Mouse (Mus musculus) liver, embryonic 12.5 days (tissue): ENCODE measurements around the gene Mllt10. TPM values are rescaled to one million over a fixed set of nuclear protein-coding genes. Genes with fewer than 3 reads are reported as not detected.
A peak's percentile ranks its signal among the peaks of the same experiment; 100 is the strongest.

ENCODE experiments used
- ATAC-seq: fragments of 200-750 bp; cut with Nextera tagmentation; 2 replicates; pipeline ENCODE4 v1.8.0; 2017; ENCODE audit warnings: moderate number of reproducible peaks, mild to moderate bottlenecking, moderate library complexity
- H3K27ac ChIP-seq: fragments of 300-500 bp; sonication (generic); 2 replicates; pipeline ENCODE4 v1.5.1; 2016; ENCODE audit warnings: mild to moderate bottlenecking
- H3K27me3 ChIP-seq: fragments of 300-500 bp; sonication (generic); replicated peaks from 2 replicates; pipeline ENCODE4 v1.6.1; 2016; ENCODE audit warnings: mild to moderate bottlenecking, moderate library complexity
- H3K36me3 ChIP-seq: fragments of 300-500 bp; sonication (generic); 2 replicates; pipeline ENCODE4 v1.6.1; 2016; ENCODE audit warnings: mild to moderate bottlenecking, moderate library complexity
- H3K4me1 ChIP-seq: fragments of 300-500 bp; sonication (generic); 2 replicates; pipeline ENCODE4 v1.6.1; 2016
- H3K4me2 ChIP-seq: fragments of 300-500 bp; sonication (generic); 2 replicates; pipeline ENCODE4 v1.6.1; 2016; ENCODE audit warnings: mild to moderate bottlenecking, moderate library complexity
- H3K4me3 ChIP-seq: fragments of 300-500 bp; sonication (generic); 2 replicates; pipeline ENCODE4 v1.5.1; 2016; ENCODE audit warnings: mild to moderate bottlenecking, moderate library complexity
- H3K9ac ChIP-seq: fragments of 300-500 bp; sonication (generic); 2 replicates; pipeline ENCODE4 v1.6.1; 2016; ENCODE audit warnings: mild to moderate bottlenecking, moderate library complexity
- H3K9me3 ChIP-seq: fragments of 300-500 bp; sonication (generic); replicated peaks from 2 replicates; pipeline ENCODE4 v1.6.1; 2016; ENCODE audit warnings: mild to moderate bottlenecking, moderate library complexity
- WGBS: fragments of 180-500 bp; shearing (Covaris S2); methylation state at CpG from one replicate; pipeline ENCODE4 v1.1.7; 2016; ENCODE audit not compliant: insufficient replicate concordance; 5-methylcytosine and 5-hydroxymethylcytosine counted together
- polyA plus RNA-seq: library from polyadenylated mRNA; unstranded; fragments of >200 nt; fragmentation: Nextera tagmentation; extraction: Ambion mirVana; gene quantifications from 2 replicates; pipeline ENCODE4 v1.2.1, GENCODE M21; 2016

Gene Mllt10
- polyA plus RNA-seq: 39.2 and 40.1 TPM in 2 replicates

GRCm38 (mm10) chr2:18055016-18055928 is at the start of gene Mllt10:
Gene Mllt10, plus strand, starts transcription at chr2:18055237.
- 7% methylated on average over 20 of the region's 20 CpGs for WGBS

DNA sequence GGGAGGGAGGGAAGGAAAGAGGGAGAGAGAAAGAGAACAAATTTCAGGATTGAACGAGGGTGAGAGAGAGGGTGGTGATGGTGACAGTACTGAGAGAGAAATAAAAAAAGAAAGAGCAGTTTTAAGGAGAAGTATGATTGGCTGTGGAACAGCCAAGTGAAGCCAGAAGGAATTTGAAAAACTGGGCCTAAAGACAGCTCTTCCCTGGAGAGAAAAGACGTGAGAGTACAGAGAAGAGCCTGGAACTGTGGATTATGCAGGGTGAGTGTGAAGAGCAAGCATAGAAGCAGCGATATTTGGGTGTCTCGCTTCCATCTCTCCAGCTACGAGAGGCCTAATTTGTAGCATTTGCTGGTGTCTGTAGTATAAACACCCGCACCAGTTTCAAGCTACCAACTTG is 43.8 kb upstream of the Mllt10 start:
- Histone ChIP-seq H3K27me3 (no peaks in the 10 kb centered on the region), H3K27ac (no peak overlapping the region), H3K4me3 (no peak overlapping the region), H3K9ac (no peak overlapping the region), H3K4me1 (no peaks in the 10 kb centered on the region), H3K36me3 (no peaks in the 10 kb centered on the region), H3K9me3 (no peaks in the 10 kb centered on the region), H3K4me2 (no peak overlapping the region)
- WGBS: 77% methylated on average over 6 of the region's 6 CpGs
- ATAC-seq: no peak

More at GRCm38 (mm10) chr2:18055016-18055928, at the start of gene Mllt10:
- peak within 1 kb of the TSS; percentile 86 for H3K4me2 ChIP-seq
- peak within 1 kb of the TSS; percentile 99 for H3K27ac ChIP-seq
- H3K4me1 ChIP-seq: peaks cover 39% of the 10 kb centered on the region
- peak within 1 kb of the TSS; percentile 91 for H3K9ac ChIP-seq
- no peaks in the 10 kb centered on the region for H3K36me3 ChIP-seq
- ATAC-seq: no peak
- no peaks in the 10 kb centered on the region for H3K9me3 ChIP-seq
- H3K27me3 ChIP-seq: peaks cover 21% of the 10 kb centered on the region
- peak within 1 kb of the TSS; percentile 77 for H3K4me3 ChIP-seq

DNA sequence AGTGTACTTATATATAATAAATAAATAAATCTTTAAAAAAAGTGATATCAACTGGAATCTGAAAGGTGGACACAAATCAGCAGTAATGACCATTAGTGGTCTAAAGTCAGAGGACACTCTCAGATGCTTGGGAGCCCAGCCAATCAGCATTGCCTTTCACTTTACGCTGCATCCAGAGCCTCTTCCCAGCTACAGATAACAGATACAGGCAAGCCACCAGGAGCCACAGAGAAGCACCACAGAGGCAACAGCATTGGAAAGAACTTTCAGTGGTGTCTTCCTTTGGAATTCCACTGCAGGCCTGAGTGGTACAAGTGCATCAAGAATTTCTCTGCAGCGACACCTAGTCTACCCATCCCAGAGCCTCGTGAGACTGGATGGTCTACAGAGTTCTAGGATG is 42.2 kb upstream of the Mllt10 start:
- Histone ChIP-seq H3K4me1 (no peaks in the 10 kb centered on the region), H3K27me3 (no peaks in the 10 kb centered on the region), H3K9ac (no peak overlapping the region), H3K36me3 (no peaks in the 10 kb centered on the region), H3K4me2 (no peak overlapping the region), H3K27ac (no peak overlapping the region), H3K9me3 (no peaks in the 10 kb centered on the region), H3K4me3 (no peak overlapping the region)
- WGBS: 64% methylated on average over 3 of the region's 3 CpGs
- no peak for ATAC-seq

- ATAC-seq: no peak
- 49% methylated on average over 3 of the region's 3 CpGs for WGBS
- no peaks in the 10 kb centered on the region for H3K27me3 ChIP-seq
Measured at GRCm38 (mm10) chr2:18015581-18015980, 39.5 kb upstream of the Mllt10 start.

DNA sequence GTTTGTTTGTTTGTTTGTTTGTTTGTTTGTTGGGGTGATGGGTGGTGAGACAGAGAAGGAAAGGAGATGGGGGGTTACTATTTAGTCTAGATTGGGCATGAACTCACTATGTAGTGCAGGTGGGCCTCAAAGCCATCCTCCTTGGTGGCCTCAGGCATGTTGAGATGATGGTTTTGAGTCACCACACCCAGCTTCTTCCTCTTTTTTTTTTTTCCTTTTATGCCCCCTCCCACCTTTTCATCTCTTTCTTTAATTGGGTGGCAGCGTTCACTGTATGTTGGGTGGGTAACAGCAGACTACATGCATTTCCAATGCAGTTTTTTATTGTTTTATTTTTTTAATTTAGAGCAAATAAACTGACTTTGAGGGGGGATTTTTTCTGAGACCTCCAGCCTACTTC is 38.4 kb upstream of the Mllt10 start:
- Histone ChIP-seq H3K9ac (no peak overlapping the region), H3K27ac (no peak overlapping the region), H3K4me3 (no peak overlapping the region), H3K4me1 (no peaks in the 10 kb centered on the region), H3K36me3 (no peaks in the 10 kb centered on the region), H3K27me3 (no peaks in the 10 kb centered on the region), H3K4me2 (no peak overlapping the region), H3K9me3 (no peaks in the 10 kb centered on the region)
- 55% methylated on average over 1 of the region's 1 CpGs for WGBS
- no peak for ATAC-seq

More at GRCm38 (mm10) chr2:18015581-18015980, 39.5 kb upstream of the Mllt10 start:
- Histone ChIP-seq H3K36me3 (no peaks in the 10 kb centered on the region), H3K9ac (no peak overlapping the region), H3K4me2 (no peak overlapping the region), H3K4me3 (no peak overlapping the region), H3K27ac (no peak overlapping the region), H3K4me1 (no peaks in the 10 kb centered on the region), H3K9me3 (no peaks in the 10 kb centered on the region)

GRCm38 (mm10) chr2:18017321-18017720 is 37.7 kb upstream of the Mllt10 start:
- no peak for ATAC-seq
- no peaks in the 10 kb centered on the region for H3K36me3 ChIP-seq
- WGBS: 84% methylated on average over 6 of the region's 6 CpGs
- no peak overlapping the region for H3K9ac ChIP-seq
- H3K4me3 ChIP-seq: no peak overlapping the region
- no peaks in the 10 kb centered on the region for H3K9me3 ChIP-seq
- H3K27me3 ChIP-seq: no peaks in the 10 kb centered on the region
- no peak overlapping the region for H3K4me2 ChIP-seq
- no peaks in the 10 kb centered on the region for H3K4me1 ChIP-seq
- no peak overlapping the region for H3K27ac ChIP-seq

DNA sequence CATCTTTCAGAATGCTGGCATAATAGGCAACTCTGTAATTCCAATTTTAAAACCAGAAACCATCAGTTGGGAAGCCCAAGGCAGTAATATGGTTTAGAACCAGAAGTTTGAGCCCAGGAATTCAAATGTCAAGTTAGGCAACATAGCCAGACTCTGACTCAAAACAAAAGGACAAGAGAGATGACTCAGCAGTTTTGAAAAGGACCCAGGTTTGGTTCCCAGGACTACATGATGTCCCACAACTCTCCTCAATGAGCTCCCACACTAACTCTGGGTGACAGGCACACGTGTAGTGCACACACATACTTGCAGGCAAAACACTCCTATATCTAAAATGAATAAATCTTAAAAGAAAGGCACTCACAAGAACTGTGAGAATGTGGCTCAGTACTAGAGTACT is 35.9 kb upstream of the Mllt10 start:
- H3K9ac ChIP-seq: no peak overlapping the region
- ATAC-seq: no peak
- H3K4me3 ChIP-seq: no peak overlapping the region
- 49% methylated on average over 1 of the region's 1 CpGs for WGBS
- H3K4me1 ChIP-seq: no peaks in the 10 kb centered on the region
- no peaks in the 10 kb centered on the region for H3K36me3 ChIP-seq
- H3K9me3 ChIP-seq: no peaks in the 10 kb centered on the region
- no peaks in the 10 kb centered on the region for H3K27me3 ChIP-seq
- H3K27ac ChIP-seq: no peak overlapping the region
- no peak overlapping the region for H3K4me2 ChIP-seq

GRCm38 (mm10) chr2:18022886-18023285 is 32.2 kb upstream of the Mllt10 start:
- H3K27me3 ChIP-seq: peaks cover 26% of the 10 kb centered on the region
- H3K4me3 ChIP-seq: no peak overlapping the region
- WGBS: 49% methylated on average over 1 of the region's 1 CpGs
- no peak for ATAC-seq
- H3K4me2 ChIP-seq: no peak overlapping the region
- no peaks in the 10 kb centered on the region for H3K9me3 ChIP-seq
- H3K27ac ChIP-seq: no peak overlapping the region
- no peaks in the 10 kb centered on the region for H3K36me3 ChIP-seq
- H3K9ac ChIP-seq: no peak overlapping the region
- H3K4me1 ChIP-seq: peaks cover 25% of the 10 kb centered on the region

DNA sequence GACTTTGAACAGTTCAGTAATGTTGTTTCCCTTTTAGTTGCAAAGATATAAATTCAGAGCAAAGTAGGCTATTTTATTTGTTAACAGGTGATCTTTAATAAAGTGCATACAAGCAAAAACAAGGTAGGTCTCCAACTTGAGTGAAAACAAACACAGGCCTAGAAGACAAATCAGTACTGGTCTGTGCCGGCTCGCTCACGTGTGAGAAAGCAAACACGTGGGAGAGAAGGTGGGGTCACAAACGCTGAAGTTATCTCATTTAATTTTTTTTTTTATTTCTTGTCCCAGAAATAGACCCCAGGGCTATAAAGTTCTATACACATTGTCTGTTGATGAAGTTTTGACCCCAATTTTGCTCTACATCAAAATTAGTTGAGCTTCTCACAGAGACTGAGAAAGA is 29.9 kb upstream of the Mllt10 start:
- no peak overlapping the region for H3K9ac ChIP-seq
- H3K36me3 ChIP-seq: no peaks in the 10 kb centered on the region
- H3K4me3 ChIP-seq: no peak overlapping the region; the same call in 1 of the 2 replicates
- no peak overlapping the region for H3K27ac ChIP-seq
- no peak for ATAC-seq
- WGBS: 44% methylated on average over 5 of the region's 5 CpGs
- peak overlapping the region; percentile 97 for H3K4me2 ChIP-seq
- H3K9me3 ChIP-seq: no peaks in the 10 kb centered on the region
- peaks cover 37% of the 10 kb centered on the region for H3K4me1 ChIP-seq
- H3K27me3 ChIP-seq: peaks cover 45% of the 10 kb centered on the region

GRCm38 (mm10) chr2:18025781-18026115 is 29.3 kb upstream of the Mllt10 start:
- Histone ChIP-seq H3K9me3 (no peaks in the 10 kb centered on the region), H3K4me1 (peaks cover 37% of the 10 kb centered on the region), H3K9ac (peak overlapping the region; percentile 62), H3K27me3 (peaks cover 52% of the 10 kb centered on the region), H3K36me3 (no peaks in the 10 kb centered on the region), H3K4me2 (peak overlapping the region; percentile 97), H3K4me3 (peak overlapping the region; percentile 65), H3K27ac (no peak overlapping the region)
- 2% methylated on average over 14 of the region's 14 CpGs for WGBS
- no peak for ATAC-seq

DNA sequence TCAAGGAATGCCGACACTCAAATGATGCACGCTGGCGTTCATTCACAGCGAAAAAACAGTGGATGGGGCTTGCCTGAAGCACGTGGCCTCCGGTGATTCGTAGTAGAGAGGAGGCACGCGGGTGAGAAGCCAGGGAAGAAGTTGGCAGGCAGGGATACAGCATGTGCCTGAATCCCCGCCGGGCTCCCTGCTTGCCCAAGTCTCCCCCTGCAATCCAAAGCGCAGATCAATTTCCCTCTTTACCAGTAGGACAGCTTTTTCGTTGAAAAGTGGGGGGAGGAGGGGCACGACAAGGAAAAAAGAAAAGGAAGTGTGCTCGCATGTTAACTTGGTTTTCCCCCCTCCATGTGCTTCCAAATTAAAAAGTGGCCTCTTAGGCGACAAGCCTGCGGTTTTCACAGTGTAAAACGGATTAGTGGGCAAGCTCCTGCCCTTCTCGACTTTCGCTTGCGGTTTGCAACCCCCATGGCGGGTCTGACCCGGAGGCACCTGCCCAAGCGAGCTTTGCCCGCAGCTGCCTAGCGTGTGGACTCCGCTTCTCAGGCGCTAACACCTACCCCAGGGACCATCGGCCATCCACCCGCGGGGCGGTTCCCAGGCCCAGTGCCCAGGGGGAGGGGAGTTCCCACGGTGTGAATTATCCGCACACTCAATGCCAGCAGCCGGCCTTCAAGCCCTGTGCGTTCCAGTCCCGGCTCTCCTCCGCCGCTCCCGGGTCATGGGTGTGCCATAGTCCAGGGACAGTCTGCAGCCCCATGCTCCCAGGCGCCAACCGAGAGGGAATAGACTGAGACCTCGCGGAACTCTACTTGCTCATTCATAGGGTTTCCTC is 28.7 kb upstream of the Mllt10 start:
- 0 out of 2 replicates have a peak, but pooled peaks have one; percentile 18 for ATAC-seq
- no peak overlapping the region for H3K27ac ChIP-seq
- WGBS: under 1% methylated on average over 44 of the region's 44 CpGs

More for the DNA sequence above, 28.7 kb upstream of the Mllt10 start:
- Histone ChIP-seq H3K4me3 (peak overlapping the region; percentile 65), H3K9ac (peak overlapping the region; percentile 62), H3K27me3 (peaks cover 58% of the 10 kb centered on the region), H3K4me2 (peak overlapping the region; percentile 97), H3K36me3 (no peaks in the 10 kb centered on the region), H3K9me3 (no peaks in the 10 kb centered on the region), H3K4me1 (peaks cover 40% of the 10 kb centered on the region)
